Mouse (Mus musculus) bone marrow macrophage, adult 2 months (primary cell): ENCODE measurements around the gene Prlh.

ENCODE experiments used
- CTCF ChIP-seq: IDR thresholded peaks from 2 replicates; pipeline ENCODE4 v1.5.1; 2012; ENCODE audit warnings: low read depth, mild to moderate bottlenecking, low read length, moderate library complexity
- POLR2A ChIP-seq: IDR thresholded peaks from 2 replicates; pipeline ENCODE4 v1.6.1; 2012; ENCODE audit warnings: mild to moderate bottlenecking, low read depth, low read length, borderline replicate concordance

- TF ChIP-seq CTCF = no peak
- no peak for TF ChIP-seq POLR2A
These were observed 43.7 kb upstream of the Prlh start for GRCm38 (mm10) chr1:90909161-90909560.
